Mouse (Mus musculus): ENCODE results near the gene Fcgbp. TPM values are rescaled to one million over a fixed set of nuclear protein-coding genes. Genes with fewer than 3 reads are reported as not detected.

The Fcgbp gene
- polyA plus RNA-seq, 1 experiment from 2014 or later = 0.24 TPM

- H3K4me1 ChIP-seq (ENCODE audit: control insufficient read depth, insufficient read depth, low read length) = no peaks in the 10 kb centered on the region
- H3K4me3 ChIP-seq (ENCODE audit: low read depth, low read length) = no peak overlapping the region
- no peak overlapping the region for H3K27ac ChIP-seq (ENCODE audit: low read depth, low read length)
- H3K9me3 ChIP-seq (replicated peaks; ENCODE audit: control insufficient read depth, low read length) = no peaks in the 10 kb centered on the region
- no peak for ATAC-seq (replicated peaks; ENCODE audit: insufficient number of reproducible peaks, low FRiP score, low TSS enrichment)
- H3K4me2 ChIP-seq = no peak overlapping the region
- 77% methylated on average over 3 of the region's 3 CpGs for WGBS (ENCODE audit: insufficient replicate concordance)
- H3K27me3 ChIP-seq (ENCODE audit: control insufficient read depth, insufficient read depth, low read length) = no peaks in the 10 kb centered on the region
- no peaks in the 10 kb centered on the region for H3K36me3 ChIP-seq (ENCODE audit: control insufficient read depth, insufficient read depth, low read length)
- no peak overlapping the region for H3K9ac ChIP-seq (ENCODE audit: low read depth, low read length)
Observed at GRCm38 (mm10) chr7:28159893-28160292, 88.9 kb downstream of the Fcgbp start.

DNA sequence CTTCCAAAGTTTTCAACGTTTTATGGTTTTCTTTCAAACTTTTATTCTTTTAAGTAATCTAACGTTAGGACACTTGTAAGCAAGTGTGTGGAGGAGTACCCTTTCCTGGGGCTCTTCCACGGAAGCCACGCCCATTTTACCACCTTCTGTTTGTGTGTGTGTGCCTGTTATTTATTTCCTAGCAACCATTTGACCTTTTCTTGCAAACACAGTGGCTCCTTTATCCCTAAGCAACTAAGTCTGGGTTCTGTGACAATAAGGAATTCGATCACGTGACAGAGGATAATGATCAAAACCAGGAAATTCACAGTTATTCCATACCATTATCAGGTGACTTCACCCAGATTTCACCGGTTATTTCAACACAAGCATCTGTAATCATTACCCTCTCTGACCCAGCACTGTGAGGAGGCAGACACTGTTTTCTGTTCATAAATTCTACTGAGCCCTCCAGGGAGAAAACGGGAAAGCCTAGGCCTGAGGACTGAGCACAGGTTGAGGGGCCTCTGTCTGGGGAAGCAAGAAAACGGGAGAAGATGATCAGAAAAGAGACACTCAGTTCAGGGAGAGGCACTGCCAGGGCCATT is 90.2 kb downstream of the Fcgbp start:
- WGBS (ENCODE audit: insufficient replicate concordance) = 57% methylated on average over 9 of the region's 9 CpGs
- H3K9ac ChIP-seq (ENCODE audit: low read depth, low read length) = no peak overlapping the region
- H3K4me3 ChIP-seq (ENCODE audit: low read depth, low read length) = no peak overlapping the region
- peaks cover 3% of the 10 kb centered on the region; the same call in 1 of the 2 replicates for H3K9me3 ChIP-seq (replicated peaks; ENCODE audit: control insufficient read depth, low read length)
- no peak overlapping the region for H3K4me2 ChIP-seq
- no peak for ATAC-seq (replicated peaks; ENCODE audit: insufficient number of reproducible peaks, low FRiP score, low TSS enrichment)
- no peaks in the 10 kb centered on the region for H3K36me3 ChIP-seq (ENCODE audit: control insufficient read depth, insufficient read depth, low read length)
- H3K27me3 ChIP-seq (ENCODE audit: control insufficient read depth, insufficient read depth, low read length) = no peaks in the 10 kb centered on the region
- H3K27ac ChIP-seq (ENCODE audit: low read depth, low read length) = no peak overlapping the region
- H3K4me1 ChIP-seq (ENCODE audit: control insufficient read depth, insufficient read depth, low read length) = no peaks in the 10 kb centered on the region

- Histone ChIP-seq H3K4me3 (ENCODE audit: low read depth, low read length) (no peak overlapping the region), H3K27me3 (ENCODE audit: control insufficient read depth, insufficient read depth, low read length) (no peaks in the 10 kb centered on the region), H3K36me3 (ENCODE audit: control insufficient read depth, insufficient read depth, low read length) (no peaks in the 10 kb centered on the region), H3K4me1 (ENCODE audit: control insufficient read depth, insufficient read depth, low read length) (no peaks in the 10 kb centered on the region; the same call in 1 of the 2 replicates), H3K9me3 (replicated peaks; ENCODE audit: control insufficient read depth, low read length) (peaks cover 3% of the 10 kb centered on the region; the same call in 1 of the 2 replicates), H3K9ac (ENCODE audit: low read depth, low read length) (no peak overlapping the region), H3K27ac (ENCODE audit: low read depth, low read length) (no peak overlapping the region), H3K4me2 (no peak overlapping the region)
- no peak for ATAC-seq (replicated peaks; ENCODE audit: insufficient number of reproducible peaks, low FRiP score, low TSS enrichment)
- WGBS (ENCODE audit: insufficient replicate concordance) = 71% methylated on average over 6 of the region's 6 CpGs
Observed at GRCm38 (mm10) chr7:28165406-28165805, 94.4 kb downstream of the Fcgbp start.

DNA sequence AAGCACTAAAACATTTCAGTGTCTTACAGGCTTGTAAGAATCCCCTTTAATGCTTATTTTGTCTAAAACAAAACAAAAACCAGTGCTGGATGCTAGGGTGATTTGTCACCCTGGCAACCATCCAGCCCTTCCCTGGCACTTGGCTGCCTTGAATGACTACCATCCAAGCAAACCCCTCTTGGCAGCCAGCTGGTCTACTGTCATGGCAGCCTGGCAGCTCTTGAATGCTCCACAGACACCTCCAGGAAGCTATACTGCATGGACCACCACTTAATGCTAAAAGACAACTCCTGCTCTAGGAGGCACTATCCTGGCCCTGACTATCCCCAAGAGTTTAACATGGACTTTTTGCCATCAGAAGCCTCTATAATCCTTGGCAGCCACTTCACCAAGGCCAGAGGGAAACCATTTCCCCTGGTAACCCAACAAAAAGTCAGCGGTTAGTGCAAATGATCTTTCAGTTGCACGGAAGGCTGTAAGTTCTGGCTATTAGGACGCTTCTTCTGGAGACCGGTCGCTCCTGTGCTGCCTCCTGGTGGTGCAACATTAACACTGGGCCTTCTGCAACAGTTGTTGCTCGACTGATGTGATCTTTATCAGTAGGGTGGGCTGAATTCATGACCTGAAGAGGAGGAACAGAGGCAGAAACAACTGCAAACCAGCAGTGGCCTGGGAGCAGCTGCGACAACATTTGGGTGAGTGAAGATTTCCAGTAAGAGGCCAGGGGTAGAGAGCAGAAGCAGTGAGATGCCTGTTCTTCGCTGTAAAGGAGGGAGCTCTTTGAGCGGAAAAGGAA is 97.5 kb downstream of the Fcgbp start:
- Histone ChIP-seq H3K27ac (ENCODE audit: low read depth, low read length) (peak overlapping the region; percentile 85), H3K9me3 (replicated peaks; ENCODE audit: control insufficient read depth, low read length) (peaks cover 3% of the 10 kb centered on the region; the same call in 1 of the 2 replicates)
- WGBS (ENCODE audit: insufficient replicate concordance) = 10% methylated on average over 9 of the region's 9 CpGs

DNA sequence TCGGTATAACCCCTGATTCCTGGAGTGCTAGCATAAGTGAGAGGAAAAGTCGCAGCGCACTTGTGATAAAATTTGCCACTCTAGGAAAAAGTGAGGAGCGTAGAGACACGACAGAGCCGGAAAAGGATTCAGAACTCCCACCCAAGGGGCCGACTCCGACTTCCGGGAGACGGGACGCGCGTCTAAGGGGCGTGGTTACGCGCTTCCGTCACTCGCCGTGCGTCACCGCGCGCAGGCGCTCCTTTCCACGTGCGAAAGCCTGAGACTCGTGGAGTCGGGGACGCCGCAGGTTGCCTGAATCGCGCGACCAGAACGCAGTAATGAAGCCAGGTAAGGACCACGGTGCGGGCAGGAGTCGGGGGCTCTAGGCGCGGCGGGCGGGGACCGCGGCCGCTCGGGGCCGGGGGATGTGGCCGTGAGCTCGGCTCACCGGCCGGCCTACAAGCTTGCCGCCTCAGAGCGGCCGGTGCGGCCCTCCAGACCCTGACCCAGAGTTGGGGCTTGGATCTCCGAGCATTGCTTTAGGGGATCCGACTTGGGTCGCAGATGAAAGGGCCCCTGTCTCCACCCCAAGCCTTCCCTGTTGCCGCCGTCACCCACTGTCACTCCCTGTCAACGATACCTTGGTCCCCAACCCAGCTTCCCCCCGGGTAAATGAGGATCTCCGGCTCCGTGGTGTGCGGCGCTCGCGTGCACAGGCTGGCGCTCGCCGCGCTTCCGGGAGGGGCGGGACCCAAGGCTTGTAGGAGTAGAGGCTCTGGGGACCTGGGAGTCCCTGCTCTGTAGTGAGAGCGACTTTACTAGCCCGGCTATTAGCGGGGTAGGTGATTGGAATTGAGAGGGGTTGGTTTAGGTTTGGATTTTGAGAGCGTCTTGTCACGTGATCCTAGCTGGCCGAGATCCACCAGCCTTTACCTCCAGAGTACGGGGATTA is 98.7 kb downstream of the Fcgbp start, which contains the start of gene Fbl:
Fbl (plus strand) TSS at position 222 of the 934 bp plus-strand sequence.
- Histone ChIP-seq H3K4me3 (ENCODE audit: low read depth, low read length) (peak within 1 kb of the TSS; percentile 89), H3K4me1 (ENCODE audit: control insufficient read depth, insufficient read depth, low read length) (peaks cover 14% of the 10 kb centered on the region), H3K9me3 (replicated peaks; ENCODE audit: control insufficient read depth, low read length) (peaks cover 3% of the 10 kb centered on the region; the same call in 1 of the 2 replicates), H3K9ac (ENCODE audit: low read depth, low read length) (peak within 1 kb of the TSS; percentile 83), H3K36me3 (ENCODE audit: control insufficient read depth, insufficient read depth, low read length) (no peaks in the 10 kb centered on the region), H3K4me2 (peak within 1 kb of the TSS; percentile 68), H3K27ac (ENCODE audit: low read depth, low read length) (peak within 1 kb of the TSS; percentile 94), H3K27me3 (ENCODE audit: control insufficient read depth, insufficient read depth, low read length) (no peaks in the 10 kb centered on the region)
- peak; percentile 84 for ATAC-seq (replicated peaks; ENCODE audit: insufficient number of reproducible peaks, low FRiP score, low TSS enrichment)
- WGBS (ENCODE audit: insufficient replicate concordance) = under 1% methylated on average over 80 of the region's 80 CpGs

More for the DNA sequence above, 97.5 kb downstream of the Fcgbp start:
- H3K9ac ChIP-seq (ENCODE audit: low read depth, low read length) = peak overlapping the region; percentile 83
- H3K4me2 ChIP-seq = peak overlapping the region; percentile 68
- H3K4me3 ChIP-seq (ENCODE audit: low read depth, low read length) = peak overlapping the region; percentile 89
- H3K27me3 ChIP-seq (ENCODE audit: control insufficient read depth, insufficient read depth, low read length) = no peaks in the 10 kb centered on the region
- peaks cover 14% of the 10 kb centered on the region for H3K4me1 ChIP-seq (ENCODE audit: control insufficient read depth, insufficient read depth, low read length)
- H3K36me3 ChIP-seq (ENCODE audit: control insufficient read depth, insufficient read depth, low read length) = no peaks in the 10 kb centered on the region
- ATAC-seq (replicated peaks; ENCODE audit: insufficient number of reproducible peaks, low FRiP score, low TSS enrichment) = no peak

Other genes with a start within 250 kb of the Fcgbp start
- 5.5 and 6.5 TPM in 2 replicates for gene Zfp59, start 232.6 kb upstream of the Fcgbp start, polyA plus RNA-seq (2014; fragmentation: Nextera tagmentation; extraction: Ambion mirVana)
- 3.1 and 3.7 TPM in 2 replicates for gene Zfp607a, start 213.7 kb upstream of the Fcgbp start, polyA plus RNA-seq (2014; fragmentation: Nextera tagmentation; extraction: Ambion mirVana)
- gene Zfp974, start 141.8 kb upstream of the Fcgbp start, polyA plus RNA-seq (2014; fragmentation: Nextera tagmentation; extraction: Ambion mirVana) = 7.5 and 8.1 TPM in 2 replicates
- 11.8 and 13.8 TPM in 2 replicates for gene Zfp780b, start 92.1 kb upstream of the Fcgbp start, polyA plus RNA-seq (2014; fragmentation: Nextera tagmentation; extraction: Ambion mirVana)
- gene Zfp850, start 57.1 kb upstream of the Fcgbp start, polyA plus RNA-seq (2014; fragmentation: Nextera tagmentation; extraction: Ambion mirVana) = 2.7 and 5.4 TPM in 2 replicates
- 276 and 283 TPM in 2 replicates for gene Psmc4, start 21.1 kb upstream of the Fcgbp start, polyA plus RNA-seq (2014; fragmentation: Nextera tagmentation; extraction: Ambion mirVana)
- not detected in 2 replicates for gene 9530053A07Rik, start 58.2 kb downstream of the Fcgbp start, polyA plus RNA-seq (2014; fragmentation: Nextera tagmentation; extraction: Ambion mirVana)
- 23.9 and 32.3 TPM in 2 replicates for gene Fbl, start 98.5 kb downstream of the Fcgbp start, polyA plus RNA-seq (2014; fragmentation: Nextera tagmentation; extraction: Ambion mirVana)
- gene Dyrk1b, start 108.2 kb downstream of the Fcgbp start, polyA plus RNA-seq (2014; fragmentation: Nextera tagmentation; extraction: Ambion mirVana) = 8.5 and 9.9 TPM in 2 replicates
- gene Eid2, start 196.6 kb downstream of the Fcgbp start, polyA plus RNA-seq (2014; fragmentation: Nextera tagmentation; extraction: Ambion mirVana) = 5.4 TPM in 2 replicates
- gene Eid2b, start 206.5 kb downstream of the Fcgbp start, polyA plus RNA-seq (2014; fragmentation: Nextera tagmentation; extraction: Ambion mirVana) = 6.3 and 8.1 TPM in 2 replicates
- not detected in 2 replicates for gene Selenov, start 219.9 kb downstream of the Fcgbp start, polyA plus RNA-seq (2014; fragmentation: Nextera tagmentation; extraction: Ambion mirVana)
- gene Dll3, start 231.0 kb downstream of the Fcgbp start, polyA plus RNA-seq (2014; fragmentation: Nextera tagmentation; extraction: Ambion mirVana) = 0.24 and 0.43 TPM in 2 replicates
- gene Timm50, start 240.8 kb downstream of the Fcgbp start, polyA plus RNA-seq (2014; fragmentation: Nextera tagmentation; extraction: Ambion mirVana) = 139 and 141 TPM in 2 replicates